Mouse (Mus musculus) heart, embryonic 14.5 days (tissue): ENCODE data around the gene Matn1. TPM values are rescaled to one million over a fixed set of nuclear protein-coding genes. Genes with fewer than 3 reads are reported as not detected.

ENCODE experiments used
- polyA plus RNA-seq: library from polyadenylated mRNA; unstranded; fragments of >200 nt; fragmentation: Nextera tagmentation; extraction: Ambion mirVana; gene quantifications from 2 replicates; pipeline ENCODE4 v1.2.1, GENCODE M21; 2014

Gene Matn1
- polyA plus RNA-seq, 1 experiment from 2014 or later = not detected

Other genes with a start within 250 kb of the Matn1 start
- gene Sdc3, start 151.8 kb upstream of the Matn1 start, polyA plus RNA-seq = 14.6 and 16.8 TPM in 2 replicates
- 30.8 and 33.0 TPM in 2 replicates for gene Laptm5, start 31.3 kb upstream of the Matn1 start, polyA plus RNA-seq